In genomic region chr10:69221148-69221547, GRCm38 (mm10) we compare ENCODE assay signal across 22 mouse cellular contexts. TPM values are rescaled to one million over a fixed set of nuclear protein-coding genes. Genes with fewer than 3 reads are reported as not detected.
"Had no signal": no experiment of that assay in that cellular context is flagged by ENCODE, and none has a peak within 500 bp of the region (broad histone marks: within the 10 kb centered on the region; RNA-seq: fewer than 3 reads in every experiment).

No protein-coding gene starts in this region.

- H3K4me3 ChIP-seq: heart, embryonic 13.5 days; heart, embryonic 15.5 days; hindbrain, embryonic 10.5 days; hindbrain, embryonic 12.5 days; intestine, embryonic 15.5 days; layer of hippocampus, adult 2 months; left cerebral cortex, adult 2 months; limb, embryonic 10.5 days; limb, embryonic 12.5 days had no signal

- H3K27ac ChIP-seq: heart, embryonic 13.5 days; heart, embryonic 15.5 days; hindbrain, embryonic 10.5 days; hindbrain, embryonic 12.5 days; hindbrain, embryonic 14.5 days; intestine, embryonic 15.5 days; layer of hippocampus, adult 2 months; left cerebral cortex, adult 2 months; limb, embryonic 10.5 days; limb, embryonic 12.5 days; liver, embryonic 14.5 days had no signal

- H3K27me3 ChIP-seq: heart, embryonic 13.5 days; heart, embryonic 15.5 days; hindbrain, embryonic 12.5 days; intestine, embryonic 15.5 days; limb, embryonic 12.5 days had no signal

- H3K4me1 ChIP-seq: hindbrain, embryonic 12.5 days; limb, embryonic 10.5 days; limb, embryonic 12.5 days had no signal

- H3K9ac ChIP-seq: heart, embryonic 13.5 days; heart, embryonic 15.5 days; hindbrain, embryonic 12.5 days; hindbrain, embryonic 14.5 days; intestine, embryonic 15.5 days; limb, embryonic 12.5 days; liver, embryonic 14.5 days had no signal

- ATAC-seq: forebrain, embryonic 16.5 days; hindbrain, embryonic 16.5 days; inflammation-experienced regulatory T-cells, adult 6 months; intestine, embryonic 15.5 days; intestine, postnatal 0 days had no signal

- H3K4me2 ChIP-seq: heart, embryonic 13.5 days; heart, embryonic 15.5 days; hindbrain, embryonic 12.5 days; hindbrain, embryonic 14.5 days; intestine, embryonic 15.5 days; limb, embryonic 12.5 days; liver, embryonic 11.5 days had no signal

- H3K9me3 ChIP-seq: heart, embryonic 13.5 days; heart, embryonic 15.5 days; hindbrain, embryonic 10.5 days; hindbrain, embryonic 12.5 days; intestine, embryonic 15.5 days; limb, embryonic 10.5 days had no signal

- DNase-seq: gastrocnemius, postnatal 14 days; heart, postnatal 36 days; kidney, adult 8-10 months; kidney, postnatal 10 days; kidney, postnatal 4 days; liver had no signal

RNA-seq across cellular contexts. Expression of gene A930033H14Rik, which starts 8.2 kb away (rescaled TPM):
- polyA plus RNA-seq: inflammation-experienced regulatory T-cells, adult 6 months had no signal
